Mouse (Mus musculus): ENCODE measurements around the gene Ccdc80. TPM values are rescaled to one million over a fixed set of nuclear protein-coding genes. Genes with fewer than 3 reads are reported as not detected.

Ccdc80 gene
- polyA plus RNA-seq, 2 experiments: 3.7 to 6.8 TPM

- Histone ChIP-seq H3K4me3 (ENCODE audit: insufficient read depth in 1 of 2, low read depth in 2 of 2, low read length in 2 of 2) (no peak overlapping the region), H3K36me3 (replicated peaks; ENCODE audit: control insufficient read depth, insufficient read depth, low read depth) (no peaks in the 10 kb centered on the region), H3K4me1 (replicated peaks; ENCODE audit: control insufficient read depth in 2 of 2, insufficient read depth in 2 of 2, low read length in 1 of 2) (no peaks in the 10 kb centered on the region), H3K9ac (replicated peaks) (no peak overlapping the region), H3K4me2 (ENCODE audit: low read depth) (no peak overlapping the region), H3K9me3 (ENCODE audit: control insufficient read depth, low read length) (no peaks in the 10 kb centered on the region), H3K27ac (no peak overlapping the region), H3K27me3 (ENCODE audit: control insufficient read depth, insufficient read depth, low read length) (no peaks in the 10 kb centered on the region)
- no peak for TF ChIP-seq EP300 (IDR thresholded peaks at IDR 0.05; ENCODE audit: low read depth)
- TF ChIP-seq CTCF (IDR thresholded peaks at IDR 0.05; ENCODE audit: low read depth): no peak
- no peak for ATAC-seq (ENCODE audit: insufficient read depth)
- 22% methylated on average over 4 of the region's 4 CpGs for WGBS (ENCODE audit: insufficient replicate concordance)
- DNase-seq (ENCODE audit: low read depth in 3 of 3, low spot score in 3 of 3): no peak
Observed at GRCm38 (mm10) chr16:45110498-45110897, 17.3 kb downstream of the Ccdc80 start.

GRCm38 (mm10) chr16:45117200-45117599 lies 24.0 kb downstream of the Ccdc80 start:
- no peak overlapping the region for H3K4me3 ChIP-seq (ENCODE audit: insufficient read depth in 1 of 2, low read depth in 2 of 2, low read length in 2 of 2)
- TF ChIP-seq EP300 (IDR thresholded peaks at IDR 0.05; ENCODE audit: low read depth) (no peak), CTCF (IDR thresholded peaks at IDR 0.05; ENCODE audit: low read depth) (no peak)
- 52% methylated on average over 3 of the region's 3 CpGs for WGBS (ENCODE audit: insufficient replicate concordance)
- no peaks in the 10 kb centered on the region for H3K4me1 ChIP-seq (replicated peaks; ENCODE audit: control insufficient read depth in 2 of 2, insufficient read depth in 2 of 2, low read length in 1 of 2)
- H3K9me3 ChIP-seq (ENCODE audit: control insufficient read depth, low read length): no peaks in the 10 kb centered on the region
- DNase-seq (ENCODE audit: low read depth in 3 of 3, low spot score in 3 of 3) (no peak), ATAC-seq (ENCODE audit: insufficient read depth) (no peak)
- H3K4me2 ChIP-seq (ENCODE audit: low read depth): no peak overlapping the region
- H3K27me3 ChIP-seq (ENCODE audit: control insufficient read depth, insufficient read depth, low read length): no peaks in the 10 kb centered on the region
- H3K27ac ChIP-seq: no peak overlapping the region
- no peaks in the 10 kb centered on the region for H3K36me3 ChIP-seq (replicated peaks; ENCODE audit: control insufficient read depth, insufficient read depth, low read depth)
- H3K9ac ChIP-seq (replicated peaks): no peak overlapping the region

- WGBS (ENCODE audit: insufficient replicate concordance): 57% methylated on average over 3 of the region's 3 CpGs
- no peaks in the 10 kb centered on the region for H3K4me1 ChIP-seq (replicated peaks; ENCODE audit: control insufficient read depth in 2 of 2, insufficient read depth in 2 of 2, low read length in 1 of 2)
- ATAC-seq (ENCODE audit: insufficient read depth): no peak
- H3K9ac ChIP-seq (replicated peaks): no peak overlapping the region
- H3K27me3 ChIP-seq (ENCODE audit: control insufficient read depth, insufficient read depth, low read length): no peaks in the 10 kb centered on the region
- no peaks in the 10 kb centered on the region for H3K9me3 ChIP-seq (ENCODE audit: control insufficient read depth, low read length)
- no peak overlapping the region for H3K27ac ChIP-seq
- no peak for TF ChIP-seq EP300 (IDR thresholded peaks at IDR 0.05; ENCODE audit: low read depth)
- no peak for TF ChIP-seq CTCF (IDR thresholded peaks at IDR 0.05; ENCODE audit: low read depth)
- H3K4me3 ChIP-seq (ENCODE audit: insufficient read depth in 1 of 2, low read depth in 2 of 2, low read length in 2 of 2): no peak overlapping the region
- no peaks in the 10 kb centered on the region for H3K36me3 ChIP-seq (replicated peaks; ENCODE audit: control insufficient read depth, insufficient read depth, low read depth)
- no peak for DNase-seq (ENCODE audit: low read depth in 3 of 3, low spot score in 3 of 3)
- no peak overlapping the region for H3K4me2 ChIP-seq (ENCODE audit: low read depth)
Observed at GRCm38 (mm10) chr16:45118760-45119159, 25.6 kb downstream of the Ccdc80 start.

DNA sequence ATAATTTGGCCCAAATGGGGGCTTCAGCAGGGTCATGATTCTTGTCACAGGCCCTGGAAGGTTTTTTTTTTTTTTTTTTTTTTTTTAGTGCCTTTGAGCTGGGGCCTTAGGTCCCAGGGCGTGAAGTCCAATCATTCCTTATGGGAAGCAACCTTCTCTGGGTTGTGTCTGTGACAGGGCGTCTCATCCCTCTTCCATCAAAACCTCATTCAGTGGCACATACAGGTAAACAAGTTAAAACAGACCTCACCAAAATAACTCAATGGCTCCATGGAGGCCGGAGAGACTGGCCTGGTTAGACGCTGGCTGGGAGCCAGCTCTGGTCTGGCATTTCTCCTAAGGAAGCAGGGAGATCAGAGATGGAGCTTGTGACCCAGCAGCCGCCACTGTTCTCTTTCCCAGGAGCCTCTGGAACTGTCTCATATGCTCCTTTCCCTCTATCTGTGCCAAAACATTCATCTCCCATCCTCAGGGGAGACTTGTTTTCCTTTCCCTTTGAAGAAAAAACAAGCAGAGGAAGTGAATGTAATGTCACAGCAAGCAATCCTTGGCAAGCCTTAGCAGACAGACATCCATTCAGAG lies 27.7 kb downstream of the Ccdc80 start:
- no peak overlapping the region for H3K4me3 ChIP-seq (ENCODE audit: insufficient read depth in 1 of 2, low read depth in 2 of 2, low read length in 2 of 2)
- no peaks in the 10 kb centered on the region for H3K36me3 ChIP-seq (replicated peaks; ENCODE audit: control insufficient read depth, insufficient read depth, low read depth)
- TF ChIP-seq CTCF (IDR thresholded peaks at IDR 0.05; ENCODE audit: low read depth) (no peak), EP300 (IDR thresholded peaks at IDR 0.05; ENCODE audit: low read depth) (no peak)
- DNase-seq (ENCODE audit: low read depth in 3 of 3, low spot score in 3 of 3) (no peak), ATAC-seq (ENCODE audit: insufficient read depth) (no peak)
- no peaks in the 10 kb centered on the region for H3K4me1 ChIP-seq (replicated peaks; ENCODE audit: control insufficient read depth in 2 of 2, insufficient read depth in 2 of 2, low read length in 1 of 2)
- no peak overlapping the region for H3K27ac ChIP-seq
- H3K9me3 ChIP-seq (ENCODE audit: control insufficient read depth, low read length): no peaks in the 10 kb centered on the region
- WGBS (ENCODE audit: insufficient replicate concordance): 50% methylated on average over 5 of the region's 5 CpGs
- no peak overlapping the region for H3K9ac ChIP-seq (replicated peaks)
- H3K4me2 ChIP-seq (ENCODE audit: low read depth): no peak overlapping the region
- H3K27me3 ChIP-seq (ENCODE audit: control insufficient read depth, insufficient read depth, low read length): no peaks in the 10 kb centered on the region

GRCm38 (mm10) chr16:45122571-45122970 lies 29.4 kb downstream of the Ccdc80 start:
- H3K4me3 ChIP-seq (ENCODE audit: insufficient read depth in 1 of 2, low read depth in 2 of 2, low read length in 2 of 2): no peak overlapping the region
- H3K36me3 ChIP-seq (replicated peaks; ENCODE audit: control insufficient read depth, insufficient read depth, low read depth): no peaks in the 10 kb centered on the region
- no peaks in the 10 kb centered on the region for H3K4me1 ChIP-seq (replicated peaks; ENCODE audit: control insufficient read depth in 2 of 2, insufficient read depth in 2 of 2, low read length in 1 of 2)
- no peak for ATAC-seq (ENCODE audit: insufficient read depth)
- no peak overlapping the region for H3K9ac ChIP-seq (replicated peaks)
- no peaks in the 10 kb centered on the region for H3K9me3 ChIP-seq (ENCODE audit: control insufficient read depth, low read length)
- no peak overlapping the region for H3K4me2 ChIP-seq (ENCODE audit: low read depth)
- no peak for TF ChIP-seq CTCF (IDR thresholded peaks at IDR 0.05; ENCODE audit: low read depth)
- TF ChIP-seq EP300 (IDR thresholded peaks at IDR 0.05; ENCODE audit: low read depth): no peak
- DNase-seq (ENCODE audit: low read depth in 3 of 3, low spot score in 3 of 3): no peak
- no peaks in the 10 kb centered on the region for H3K27me3 ChIP-seq (ENCODE audit: control insufficient read depth, insufficient read depth, low read length)
- 47% methylated on average over 5 of the region's 5 CpGs for WGBS (ENCODE audit: insufficient replicate concordance)
- no peak overlapping the region for H3K27ac ChIP-seq
